ENCODE assay signal across 8 mouse cellular contexts in genomic region chr9:64340351-64341253, GRCm38 (mm10). TPM values are rescaled to one million over a fixed set of nuclear protein-coding genes. Genes with fewer than 3 reads are reported as not detected.
DNase-seq lines count a peak whose midpoint lies in the region; ATAC-seq and TF ChIP-seq lines count a peak whose summit lies in the region.

No protein-coding gene starts in this region.

- H3K36me3 ChIP-seq in embryonic facial prominence, embryonic 12.5 days = peaks cover 8% of the 10 kb centered on the region; the same call in 1 of the 2 replicates
- H3K36me3 ChIP-seq in heart, adult 2 months (ENCODE audit: control insufficient read depth, insufficient read depth, low read length) = peaks cover 9% of the 10 kb centered on the region
- H3K36me3 ChIP-seq in kidney, adult 2 months (ENCODE audit: control insufficient read depth, insufficient read depth, low read length) = no peaks in the 10 kb centered on the region
- H3K36me3 ChIP-seq in limb, embryonic 11.5 days (ENCODE audit: control insufficient read depth, insufficient read depth, low read length) = no peaks in the 10 kb centered on the region
- H3K36me3 ChIP-seq in midbrain, embryonic 13.5 days = peaks cover 13% of the 10 kb centered on the region
- peaks cover 5% of the 10 kb centered on the region; the same call in 1 of the 2 replicates for H3K36me3 ChIP-seq in small intestine, adult 2 months (ENCODE audit: control insufficient read depth, insufficient read depth, low read length)

- peak overlapping the region; percentile 65 for H3K4me3 ChIP-seq in embryonic facial prominence, embryonic 12.5 days
- peak overlapping the region; percentile 86 for H3K4me3 ChIP-seq in heart, adult 2 months
- H3K4me3 ChIP-seq in kidney, adult 2 months (ENCODE audit: insufficient read depth, low read depth, low read length) = peak overlapping the region; percentile 90
- H3K4me3 ChIP-seq in limb, embryonic 11.5 days (ENCODE audit: low read depth, low read length) = peak overlapping the region; percentile 54
- peak overlapping the region; percentile 52 for H3K4me3 ChIP-seq in midbrain, embryonic 13.5 days (replicated peaks)
- peak overlapping the region; percentile 83 for H3K4me3 ChIP-seq in small intestine, adult 2 months (ENCODE audit: low read depth, low read length)

- H3K4me2 ChIP-seq in embryonic facial prominence, embryonic 12.5 days (replicated peaks) = peak overlapping the region; percentile 56
- H3K4me2 ChIP-seq in limb, embryonic 11.5 days (ENCODE audit: low read depth, severe bottlenecking) = peak overlapping the region; percentile 77
- peak overlapping the region; percentile 62 for H3K4me2 ChIP-seq in midbrain, embryonic 13.5 days (replicated peaks)

- no peaks in the 10 kb centered on the region for H3K27me3 ChIP-seq in embryonic facial prominence, embryonic 12.5 days
- H3K27me3 ChIP-seq in heart, adult 2 months (ENCODE audit: control insufficient read depth, insufficient read depth, low read length) = no peaks in the 10 kb centered on the region
- no peaks in the 10 kb centered on the region for H3K27me3 ChIP-seq in kidney, adult 2 months (replicated peaks; ENCODE audit: control insufficient read depth, insufficient read depth, low read length)
- no peaks in the 10 kb centered on the region for H3K27me3 ChIP-seq in limb, embryonic 11.5 days (ENCODE audit: control insufficient read depth, insufficient read depth, low read length)
- no peaks in the 10 kb centered on the region for H3K27me3 ChIP-seq in midbrain, embryonic 13.5 days
- no peaks in the 10 kb centered on the region for H3K27me3 ChIP-seq in small intestine, adult 2 months (ENCODE audit: control insufficient read depth, insufficient read depth, low read length)

- TF ChIP-seq POLR2A in heart, adult 2 months (IDR thresholded peaks at IDR 0.05; ENCODE audit: insufficient read depth, low read depth, low read length) = peak; percentile 78
- peak; percentile 58 for TF ChIP-seq POLR2A in kidney, adult 2 months (IDR thresholded peaks at IDR 0.05; ENCODE audit: low read depth, low read length)
- peak; percentile 30 for TF ChIP-seq POLR2A in small intestine, adult 2 months (IDR thresholded peaks at IDR 0.05; ENCODE audit: low read depth, low read length)

- peaks cover 9% of the 10 kb centered on the region; the same call in 1 of the 2 replicates for H3K4me1 ChIP-seq in embryonic facial prominence, embryonic 12.5 days
- peaks cover 2% of the 10 kb centered on the region; the same call in 1 of the 2 replicates for H3K4me1 ChIP-seq in heart, adult 2 months (ENCODE audit: control insufficient read depth, insufficient read depth, low read length)
- no peaks in the 10 kb centered on the region for H3K4me1 ChIP-seq in kidney, adult 2 months (ENCODE audit: control insufficient read depth, insufficient read depth, low read length)
- H3K4me1 ChIP-seq in limb, embryonic 11.5 days (ENCODE audit: control insufficient read depth, insufficient read depth, low read length) = peaks cover 3% of the 10 kb centered on the region; the same call in 1 of the 2 replicates
- H3K4me1 ChIP-seq in midbrain, embryonic 13.5 days (replicated peaks) = peaks cover 18% of the 10 kb centered on the region
- H3K4me1 ChIP-seq in small intestine, adult 2 months (ENCODE audit: control insufficient read depth, insufficient read depth, insufficient read length, low read length) = no peaks in the 10 kb centered on the region

- H3K27ac ChIP-seq in embryonic facial prominence, embryonic 12.5 days = peak overlapping the region; percentile 99
- peak overlapping the region; percentile 98 for H3K27ac ChIP-seq in heart, adult 2 months
- H3K27ac ChIP-seq in kidney, adult 2 months (ENCODE audit: insufficient read depth, low read depth, low read length) = peak overlapping the region; percentile 98
- H3K27ac ChIP-seq in limb, embryonic 11.5 days (replicated peaks; ENCODE audit: low read depth, low read length) = peak overlapping the region; percentile 98
- peak overlapping the region; percentile 99 for H3K27ac ChIP-seq in midbrain, embryonic 13.5 days
- peak overlapping the region; percentile 94 for H3K27ac ChIP-seq in small intestine, adult 2 months (ENCODE audit: insufficient read depth, low read depth, low read length)

- WGBS in embryonic facial prominence, embryonic 12.5 days = 1% methylated on average over 83 of the region's 85 CpGs
- under 1% methylated on average over 85 of the region's 85 CpGs for WGBS in heart, adult 2 months
- WGBS in kidney, adult 2 months = under 1% methylated on average over 85 of the region's 85 CpGs
- under 1% methylated on average over 85 of the region's 85 CpGs for WGBS in limb, embryonic 11.5 days
- WGBS in midbrain, embryonic 13.5 days = under 1% methylated on average over 85 of the region's 85 CpGs
- under 1% methylated on average over 85 of the region's 85 CpGs for WGBS in small intestine, adult 2 months

- 0 out of 2 replicates have a peak, but pooled peaks have one; percentile 16 for TF ChIP-seq EP300 in heart, adult 2 months (IDR thresholded peaks at IDR 0.05; ENCODE audit: insufficient read depth, low read depth, low read length)

- ATAC-seq in embryonic facial prominence, embryonic 12.5 days (ENCODE audit: insufficient number of reproducible peaks, insufficient read depth, low FRiP score, low TSS enrichment) = peak; percentile 91
- ATAC-seq in limb, embryonic 11.5 days (ENCODE audit: insufficient number of reproducible peaks, low FRiP score, low TSS enrichment, low read depth) = peak; percentile 81
- peak; percentile 91 for ATAC-seq in midbrain, embryonic 13.5 days

- 0 out of 2 replicates have a peak, but pooled peaks cover 2% of the 10 kb centered on the region for H3K79me2 ChIP-seq in heart, adult 2 months (replicated peaks; ENCODE audit: control insufficient read depth, insufficient read depth, low read length)

- intact Hi-C loops in heart, adult 2 months (cut with DNase I) = loop anchor here (2.0 to 5.0 kb wide), 4 partner anchors 58 to 620 kb away; partner anchors contain the start of genes Ints14, Rab11a and Tipin

- peak overlapping the region; percentile 93 for H3K9ac ChIP-seq in embryonic facial prominence, embryonic 12.5 days
- H3K9ac ChIP-seq in heart, adult 2 months (ENCODE audit: low read depth, low read length) = peak overlapping the region; percentile 100
- peak overlapping the region; percentile 99 for H3K9ac ChIP-seq in limb, embryonic 11.5 days (ENCODE audit: low read length)
- peak overlapping the region; percentile 92 for H3K9ac ChIP-seq in midbrain, embryonic 13.5 days (replicated peaks)

- H3K9me3 ChIP-seq in embryonic facial prominence, embryonic 12.5 days = no peaks in the 10 kb centered on the region
- no peaks in the 10 kb centered on the region for H3K9me3 ChIP-seq in limb, embryonic 11.5 days (ENCODE audit: control insufficient read depth, low read length)
- no peaks in the 10 kb centered on the region for H3K9me3 ChIP-seq in midbrain, embryonic 13.5 days

- TF ChIP-seq CTCF in heart, adult 2 months (IDR thresholded peaks at IDR 0.05) = peak; percentile 39
- TF ChIP-seq CTCF in kidney, adult 2 months (conservative IDR thresholded peaks at IDR 0.05; ENCODE audit: insufficient read depth, insufficient read length, low read depth, low read length) = no peak
- no peak for TF ChIP-seq CTCF in small intestine, adult 2 months (IDR thresholded peaks at IDR 0.05; ENCODE audit: extremely low read depth, insufficient read length, insufficient replicate concordance, low read depth, low read length)

- peak; percentile 80 for DNase-seq in 3T3-L1 (ENCODE audit: low read depth, low spot score)
- peak; percentile 78 to 87 for DNase-seq in adrenal gland, postnatal 36 days
- peak; percentile 85 to 87 for DNase-seq in heart, adult 2 months
- peak; percentile 79 for DNase-seq in kidney, adult 2 months
- DNase-seq in limb, embryonic 11.5 days (ENCODE audit: low spot score) = peak; percentile 84

RNA-seq across cellular contexts. Expression of gene Dis3l, which starts 0.5 kb away (rescaled TPM):
- 10 to 100 TPM; 20.9 to 21.5 TPM for total RNA-seq in adrenal gland, postnatal 36 days (2021)
- polyA plus RNA-seq in embryonic facial prominence, embryonic 12.5 days (2016; fragmentation: Nextera tagmentation; extraction: Ambion mirVana) = 22.2 TPM in 2 replicates
- total RNA-seq in heart, adult 2 months (2021) = 10 to 100 TPM; 24.5 to 24.6 TPM
- polyA plus RNA-seq in heart, adult 2 months (2012; rRNA removed) = 10.6 and 18.6 TPM in 2 replicates
- 13.0 and 13.6 TPM in 2 replicates for polyA plus RNA-seq in kidney, adult 2 months (2012; rRNA removed)
- 23.2 and 23.6 TPM in 2 replicates for polyA plus RNA-seq in limb, embryonic 11.5 days (2014; fragmentation: Nextera tagmentation; extraction: Ambion mirVana)
- 21.6 and 22.5 TPM in 2 replicates for polyA plus RNA-seq in midbrain, embryonic 13.5 days (2015; fragmentation: Nextera tagmentation; extraction: Ambion mirVana)
- polyA plus RNA-seq in small intestine, adult 2 months (2012; rRNA removed) = 6.6 and 7.2 TPM in 2 replicates

RNA-seq across cellular contexts. Expression of gene Megf11, which starts 44.8 kb away (rescaled TPM):
- total RNA-seq in adrenal gland, postnatal 36 days (2021) = under 1 TPM; 0.36 to 0.79 TPM
- polyA plus RNA-seq in embryonic facial prominence, embryonic 12.5 days (2016; fragmentation: Nextera tagmentation; extraction: Ambion mirVana) = 1.1 and 1.2 TPM in 2 replicates
- total RNA-seq in heart, adult 2 months (2021) = 1 to 10 TPM; 1.6 to 2.0 TPM
- 0.33 and 0.41 TPM in 2 replicates for polyA plus RNA-seq in heart, adult 2 months (2012; rRNA removed)
- polyA plus RNA-seq in kidney, adult 2 months (2012; rRNA removed) = 0.16 and 0.23 TPM in 2 replicates
- 1.4 and 1.6 TPM in 2 replicates for polyA plus RNA-seq in limb, embryonic 11.5 days (2014; fragmentation: Nextera tagmentation; extraction: Ambion mirVana)
- polyA plus RNA-seq in midbrain, embryonic 13.5 days (2015; fragmentation: Nextera tagmentation; extraction: Ambion mirVana) = 9.4 and 10.2 TPM in 2 replicates
- 0.10 and 0.48 TPM in 2 replicates for polyA plus RNA-seq in small intestine, adult 2 months (2012; rRNA removed)

RNA-seq across cellular contexts. Expression of gene Tipin, which starts 59.2 kb away (rescaled TPM):
- total RNA-seq in adrenal gland, postnatal 36 days (2021) = 10 to 100 TPM; 15.9 to 20.6 TPM
- 213 and 231 TPM in 2 replicates for polyA plus RNA-seq in embryonic facial prominence, embryonic 12.5 days (2016; fragmentation: Nextera tagmentation; extraction: Ambion mirVana)
- 1 to 10 TPM; 9.2 to 9.3 TPM for total RNA-seq in heart, adult 2 months (2021)
- polyA plus RNA-seq in heart, adult 2 months (2012; rRNA removed) = 3.8 and 7.2 TPM in 2 replicates
- 3.2 and 5.5 TPM in 2 replicates for polyA plus RNA-seq in kidney, adult 2 months (2012; rRNA removed)
- 280 and 287 TPM in 2 replicates for polyA plus RNA-seq in limb, embryonic 11.5 days (2014; fragmentation: Nextera tagmentation; extraction: Ambion mirVana)
- polyA plus RNA-seq in midbrain, embryonic 13.5 days (2015; fragmentation: Nextera tagmentation; extraction: Ambion mirVana) = 110 and 133 TPM in 2 replicates
- 0.29 and 0.35 TPM in 2 replicates for polyA plus RNA-seq in small intestine, adult 2 months (2012; rRNA removed)

Comparison
In these comparisons a context has a peak if more than half of its experiments do, and no peak if none do; other contexts are left out.
1. Peak in every context shown above with its lines: DNase-seq, ATAC-seq, H3K4me3 ChIP-seq and H3K27ac ChIP-seq.
2. RNA of gene Tipin, which starts 59.2 kb away (polyA plus RNA-seq): 280 to 287 TPM in limb, embryonic 11.5 days, 213 to 231 TPM in embryonic facial prominence, embryonic 12.5 days and 110 to 133 TPM in midbrain, embryonic 13.5 days; 3.2 to 5.5 TPM in kidney, adult 2 months, 3.8 to 7.2 TPM in heart, adult 2 months and 0.29 to 0.35 TPM in small intestine, adult 2 months; every median in the first group is over 10 times any median in the second.